Mouse (Mus musculus) liver, adult 2 months (tissue): ENCODE measurements at regions not wholly inside any gene's neighbourhood (a gene's known extent, or its start where the extent isn't known, plus 50 kb on each side); places are given as distances from the start of the nearest gene placed in this dataset.
"Not testable (repeated sequence)": the region's sequence is repeated elsewhere in the genome, so short reads cannot be mapped to it uniquely, and the experiment has no call there.

Experiments used
- DNase-seq: peaks from one replicate; pipeline ENCODE4 v3.0.0-alpha.2; 2011; ENCODE audit warnings: low read depth, low spot score; ENCODE audit errors: extremely low read depth
- H3K27ac ChIP-seq: fragments of 200-500 bp; replicated peaks from 2 replicates; pipeline ENCODE4 v1.5.1; 2012; ENCODE audit warnings: low read depth, mild to moderate bottlenecking, control low read depth, inconsistent platforms, low read length; ENCODE audit not compliant: insufficient read depth
- H3K27me3 ChIP-seq: fragments of 200-500 bp; 2 replicates; pipeline ENCODE4 v1.6.1; 2012; ENCODE audit warnings: mild to moderate bottlenecking, moderate library complexity, low read length, inconsistent platforms; ENCODE audit not compliant: control insufficient read depth, insufficient read depth
- H3K36me3 ChIP-seq: fragments of 200-500 bp; 2 replicates; pipeline ENCODE4 v1.6.1; 2012; ENCODE audit warnings: low read length, inconsistent platforms; ENCODE audit not compliant: control insufficient read depth, insufficient read depth
- H3K4me1 ChIP-seq: fragments of 200-500 bp; 2 replicates; pipeline ENCODE4 v1.6.1; 2011; ENCODE audit warnings: low read length; ENCODE audit not compliant: control insufficient read depth, insufficient read depth
- H3K4me3 ChIP-seq: fragments of 200-500 bp; 2 replicates; pipeline ENCODE4 v1.5.1; 2011; ENCODE audit warnings: low read depth, mild to moderate bottlenecking, control low read depth, low read length, moderate library complexity; ENCODE audit not compliant: insufficient read depth
- H3K79me2 ChIP-seq: fragments of 200-500 bp; 2 replicates; pipeline ENCODE4 v1.6.1; 2012; ENCODE audit warnings: inconsistent platforms, mild to moderate bottlenecking, low read length, moderate library complexity; ENCODE audit not compliant: control insufficient read depth, insufficient read depth
- H3K9ac ChIP-seq: fragments of 200-500 bp; 2 replicates; pipeline ENCODE4 v1.6.1; 2012; ENCODE audit warnings: low read depth, mild to moderate bottlenecking, control low read depth, inconsistent platforms, low read length
- CTCF ChIP-seq: fragments of 200-500 bp; IDR thresholded peaks from 2 replicates; pipeline ENCODE4 v1.5.1; 2011; ENCODE audit warnings: low read depth, low read length, control low read depth
- POLR2A ChIP-seq: fragments of 200-500 bp; IDR thresholded peaks from 2 replicates; pipeline ENCODE4 v1.6.1; 2011; ENCODE audit warnings: low read length, control low read depth; ENCODE audit not compliant: insufficient read depth; ENCODE audit errors: extremely low read depth
- WGBS: fragments of 180-500 bp; shearing (Covaris S2); methylation state at CpG from one replicate; pipeline ENCODE4 v1.1.7; 2018; 5-methylcytosine and 5-hydroxymethylcytosine counted together

DNA sequence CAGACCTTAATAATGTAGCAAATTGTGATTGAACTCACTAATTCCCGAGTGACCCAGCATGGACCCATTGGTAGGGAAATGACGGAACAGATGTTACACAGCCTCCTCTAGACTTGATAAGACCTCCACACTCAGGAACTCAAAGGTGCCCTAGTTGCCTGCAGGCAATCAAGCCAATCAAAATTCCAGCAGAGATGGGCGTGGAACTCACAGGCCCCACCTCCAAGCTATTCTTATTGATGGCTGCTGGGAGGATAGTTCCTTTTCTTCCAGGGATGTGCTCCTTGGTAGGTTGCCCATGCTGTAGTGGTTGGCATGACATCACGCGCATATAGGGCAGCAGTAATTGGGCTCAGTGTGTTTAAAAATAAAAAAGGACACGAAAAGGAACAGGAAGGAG, 194.4 kb upstream of the Ift57 start:
- WGBS: 70% methylated on average over 6 of the region's 6 CpGs
- TF ChIP-seq POLR2A (no peak), CTCF (no peak)

DNA sequence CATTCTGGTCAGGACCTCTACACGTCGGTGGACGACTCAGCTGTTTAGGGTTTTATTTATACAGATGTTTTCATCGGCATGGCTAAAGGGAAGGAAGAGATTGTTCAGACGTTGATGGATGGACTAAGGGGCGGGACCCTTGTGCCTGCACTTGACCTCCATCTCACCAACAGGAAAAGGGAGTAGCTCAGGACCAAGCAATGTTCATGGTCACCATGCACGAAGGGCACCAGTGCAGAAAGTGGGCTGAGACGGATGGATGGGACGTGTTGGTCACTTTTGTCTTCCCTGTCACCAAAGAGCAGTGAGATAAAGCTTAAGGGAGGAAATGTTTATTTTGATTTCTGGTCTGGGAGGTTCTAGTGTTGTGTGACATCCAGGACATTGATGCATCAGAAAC, 193.8 kb upstream of the Ift57 start:
- Histone ChIP-seq H3K27me3 (no peaks in the 10 kb centered on the region), H3K4me3 (no peak overlapping the region), H3K9ac (no peak overlapping the region), H3K4me1 (no peaks in the 10 kb centered on the region; the same call in 1 of the 2 replicates), H3K27ac (no peak overlapping the region), H3K79me2 (no peaks in the 10 kb centered on the region), H3K36me3 (no peaks in the 10 kb centered on the region)
- 74% methylated on average over 9 of the region's 9 CpGs for WGBS
- no peak for DNase-seq
- TF ChIP-seq CTCF: no peak
- no peak for TF ChIP-seq POLR2A

More for the DNA sequence above, 194.4 kb upstream of the Ift57 start:
- Histone ChIP-seq H3K4me1 (no peaks in the 10 kb centered on the region; the same call in 1 of the 2 replicates), H3K4me3 (no peak overlapping the region), H3K27me3 (no peaks in the 10 kb centered on the region), H3K79me2 (no peaks in the 10 kb centered on the region), H3K36me3 (no peaks in the 10 kb centered on the region), H3K9ac (no peak overlapping the region), H3K27ac (no peak overlapping the region)
- DNase-seq: no peak

DNA sequence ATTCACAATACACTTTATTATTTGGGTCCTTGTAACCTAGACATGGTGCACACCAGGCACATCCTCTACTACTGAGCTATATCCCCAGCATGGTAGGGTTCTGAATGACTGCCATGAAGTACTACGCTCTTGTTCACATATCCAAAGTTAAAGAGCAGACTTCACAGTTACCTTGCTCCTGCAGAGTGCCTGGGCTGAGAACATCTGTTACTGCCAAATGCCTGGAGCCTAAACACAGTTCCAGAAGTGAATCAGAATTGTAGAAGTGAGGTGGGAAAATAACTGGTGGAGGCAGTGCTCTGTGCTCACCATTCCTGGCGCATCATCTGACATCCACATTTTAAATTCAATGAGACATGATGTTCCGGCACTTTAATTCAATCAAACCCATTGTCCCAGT, 180.2 kb upstream of the Ift57 start:
- Histone ChIP-seq H3K79me2 (no peaks in the 10 kb centered on the region), H3K4me1 (no peaks in the 10 kb centered on the region), H3K4me3 (no peak overlapping the region), H3K36me3 (no peaks in the 10 kb centered on the region), H3K27me3 (no peaks in the 10 kb centered on the region), H3K9ac (no peak overlapping the region), H3K27ac (no peak overlapping the region)
- no peak for DNase-seq
- WGBS: 95% methylated on average over 3 of the region's 3 CpGs
- TF ChIP-seq CTCF: no peak
- no peak for TF ChIP-seq POLR2A

DNA sequence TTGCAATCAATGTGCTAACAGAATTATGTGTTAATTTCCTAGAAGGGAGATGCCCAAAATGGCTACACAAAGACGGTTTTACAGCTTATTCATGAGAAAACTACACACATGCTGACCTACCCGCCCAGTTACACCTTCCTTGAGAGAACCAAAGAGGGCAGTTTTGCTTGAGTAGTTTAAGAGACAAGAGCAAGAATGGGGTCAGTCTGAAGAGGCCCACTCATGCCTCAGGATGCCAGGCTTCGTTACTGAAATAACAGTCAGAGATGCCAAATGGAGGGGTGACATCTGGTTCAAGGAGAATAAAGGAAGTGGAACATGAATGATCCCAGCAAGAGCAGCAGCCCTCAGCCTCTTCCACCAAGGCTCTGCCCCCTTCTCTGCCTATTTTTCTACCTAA, 178.6 kb upstream of the Ift57 start:
- no peak for DNase-seq
- 80% methylated on average over 3 of the region's 3 CpGs for WGBS

DNA sequence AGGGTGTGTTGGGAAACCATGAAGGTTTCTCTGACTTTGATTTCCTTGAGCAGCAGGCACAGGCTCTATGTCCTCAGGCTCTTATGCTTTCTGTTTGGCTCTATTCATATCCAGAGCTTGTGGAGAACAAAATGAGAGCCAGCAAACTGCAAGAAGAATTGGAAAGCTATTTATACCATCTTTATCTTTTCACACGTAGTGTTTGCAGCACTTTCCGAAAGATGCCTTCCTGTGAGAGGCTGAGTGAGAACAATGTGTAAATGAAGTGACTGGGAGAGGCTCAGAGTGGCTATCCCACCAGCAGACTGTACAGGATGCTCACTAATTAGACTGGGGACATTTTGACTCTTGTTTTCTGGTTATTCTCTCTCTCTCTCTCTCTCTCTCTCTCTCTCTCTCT, 177.3 kb upstream of the Ift57 start:
- Histone ChIP-seq H3K36me3 (no peaks in the 10 kb centered on the region), H3K4me3 (no peak overlapping the region), H3K9ac (no peak overlapping the region), H3K4me1 (peaks cover 2% of the 10 kb centered on the region; the same call in 1 of the 2 replicates), H3K27me3 (no peaks in the 10 kb centered on the region), H3K27ac (no peak overlapping the region), H3K79me2 (no peaks in the 10 kb centered on the region)
- TF ChIP-seq CTCF (no peak), POLR2A (no peak)
- 75% methylated on average over 2 of the region's 2 CpGs for WGBS
- no peak for DNase-seq

More for the DNA sequence above, 178.6 kb upstream of the Ift57 start:
- H3K4me3 ChIP-seq: no peak overlapping the region
- TF ChIP-seq POLR2A (no peak), CTCF (no peak)
- H3K4me1 ChIP-seq: no peaks in the 10 kb centered on the region
- H3K79me2 ChIP-seq: no peaks in the 10 kb centered on the region
- no peak overlapping the region for H3K27ac ChIP-seq
- H3K36me3 ChIP-seq: no peaks in the 10 kb centered on the region
- H3K27me3 ChIP-seq: no peaks in the 10 kb centered on the region
- H3K9ac ChIP-seq: no peak overlapping the region

DNA sequence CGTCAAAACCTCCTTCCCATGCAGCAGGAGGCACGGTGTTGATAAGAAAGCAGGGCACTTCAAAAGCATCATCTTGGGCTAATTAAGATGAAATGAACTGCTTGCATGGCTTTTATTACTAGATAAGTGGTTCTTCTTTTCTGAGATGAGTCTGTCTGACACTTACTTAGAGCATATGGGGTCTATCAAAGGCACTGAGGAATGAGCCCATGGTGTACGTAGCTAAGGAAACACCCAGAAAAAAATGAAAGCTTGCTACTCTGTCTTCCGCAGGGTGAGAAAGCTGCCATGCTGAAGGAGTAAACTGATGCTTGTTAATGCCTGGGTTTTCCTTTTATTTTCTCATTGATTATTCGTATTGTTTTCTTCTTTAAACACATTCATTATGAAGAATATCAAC, 176.5 kb upstream of the Ift57 start:
- Histone ChIP-seq H3K4me3 (no peak overlapping the region), H3K4me1 (peaks cover 2% of the 10 kb centered on the region; the same call in 1 of the 2 replicates), H3K36me3 (no peaks in the 10 kb centered on the region), H3K27me3 (no peaks in the 10 kb centered on the region), H3K9ac (no peak overlapping the region), H3K79me2 (no peaks in the 10 kb centered on the region), H3K27ac (no peak overlapping the region)
- no peak for DNase-seq
- TF ChIP-seq CTCF: no peak
- TF ChIP-seq POLR2A: no peak
- 84% methylated on average over 5 of the region's 5 CpGs for WGBS

DNA sequence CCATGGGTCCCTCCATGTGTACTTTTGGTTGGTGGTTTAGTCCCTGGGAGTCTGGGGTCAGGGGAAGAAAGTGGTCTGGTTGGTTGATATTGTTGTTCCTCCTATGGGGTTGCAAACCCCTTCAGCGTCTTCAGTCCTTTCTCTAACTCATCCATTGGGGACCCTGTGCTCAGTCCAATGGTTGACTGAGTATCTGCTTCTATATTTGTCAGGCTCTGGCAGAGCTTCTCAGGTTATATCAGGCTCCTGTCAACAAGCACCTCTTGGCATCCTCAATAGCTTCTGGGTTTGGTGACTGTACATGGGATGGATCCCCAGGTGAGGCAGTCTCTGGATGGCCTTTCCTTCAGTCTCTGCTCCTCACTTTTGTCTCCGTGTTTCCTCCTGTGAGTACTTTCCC, 170.4 kb upstream of the Ift57 start:
- H3K79me2 ChIP-seq, H3K27me3 ChIP-seq: not testable (repeated sequence)
- WGBS: 85% methylated on average over 2 of the region's 2 CpGs

More for the DNA sequence above, 170.4 kb upstream of the Ift57 start:
- H3K9ac ChIP-seq, H3K4me3 ChIP-seq, H3K36me3 ChIP-seq, H3K27ac ChIP-seq, DNase-seq: not testable (repeated sequence)
- H3K4me1 ChIP-seq: peaks cover 26% of the 10 kb centered on the region
